Mouse (Mus musculus): ENCODE data around the gene Ppara.

The Ppara gene

GRCm38 (mm10) chr15:85851656-85852392 lies 117.0 kb downstream of the Ppara start:
- no peak for DNase-seq (ENCODE audit: low spot score in 2 of 2)
